8 mouse cellular contexts compared by ENCODE assay signal in the genomic region with DNA sequence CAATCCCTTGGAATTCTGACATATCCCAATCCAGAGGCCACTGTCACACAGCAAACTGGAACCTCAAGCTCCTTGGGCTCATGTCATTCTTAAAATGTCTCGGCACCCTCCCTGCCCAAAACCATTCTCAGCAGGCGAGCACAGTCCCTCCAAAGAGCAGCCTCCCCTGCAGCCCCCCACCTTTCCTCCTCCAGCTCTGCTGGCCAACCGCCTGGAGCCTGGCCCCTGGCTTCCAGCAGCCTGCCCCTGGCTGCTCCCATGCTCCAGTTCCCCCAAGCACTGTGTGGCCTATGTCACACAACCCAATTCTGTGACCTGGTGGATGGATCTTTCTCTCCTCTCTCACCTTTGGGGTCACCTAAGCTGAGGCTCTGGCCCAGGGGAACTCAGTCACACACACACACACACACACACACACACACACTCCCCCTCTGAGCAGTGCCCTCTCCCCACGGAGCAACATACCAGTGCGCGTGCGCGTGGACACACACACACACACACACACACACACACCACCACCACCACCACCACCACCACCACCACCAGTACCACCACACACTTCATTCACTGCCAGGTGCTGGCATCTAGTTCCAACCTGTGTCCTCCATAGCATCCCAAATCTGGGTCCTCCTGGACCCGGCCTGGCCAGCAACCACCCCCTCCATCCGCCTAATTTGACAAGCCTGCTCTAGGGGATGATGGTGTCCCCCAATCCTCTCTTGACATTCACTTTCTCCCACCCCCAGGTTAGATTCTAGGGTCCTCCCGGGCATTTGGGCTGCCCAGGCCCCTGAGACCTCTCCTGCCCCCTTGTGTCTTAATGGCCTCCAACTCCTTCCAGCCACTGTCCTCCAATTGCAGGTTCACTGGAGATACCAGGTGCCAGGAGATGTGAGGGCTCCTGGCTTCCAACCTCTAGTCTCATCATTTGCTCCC. TPM values are rescaled to one million over a fixed set of nuclear protein-coding genes. Genes with fewer than 3 reads are reported as not detected.
DNase-seq lines count a peak whose midpoint lies in the region; ATAC-seq and TF ChIP-seq lines count a peak whose summit lies in the region.

No protein-coding gene starts in this region.

- no peak overlapping the region for H3K27ac ChIP-seq in ES-Bruce4 (ENCODE audit: insufficient read depth, low read length)
- no peak overlapping the region for H3K27ac ChIP-seq in embryonic fibroblast, embryonic 13.5 days (ENCODE audit: insufficient read depth, low read length)
- H3K27ac ChIP-seq in limb, embryonic 14.5 days (replicated peaks; ENCODE audit: low read depth, low read length), result peak overlapping the region; percentile 48; the same call in 1 of the 2 replicates

- H3K4me1 ChIP-seq in ES-Bruce4 (ENCODE audit: control insufficient read depth, insufficient read depth, low read length), result peaks cover 2% of the 10 kb centered on the region
- H3K4me1 ChIP-seq in embryonic fibroblast, embryonic 13.5 days (ENCODE audit: control insufficient read depth, insufficient read depth, low read length), result no peaks in the 10 kb centered on the region
- peaks cover 19% of the 10 kb centered on the region for H3K4me1 ChIP-seq in limb, embryonic 14.5 days (ENCODE audit: control insufficient read depth, insufficient read depth, low read length)

- no peaks in the 10 kb centered on the region for H3K9me3 ChIP-seq in ES-Bruce4 (replicated peaks; ENCODE audit: control insufficient read depth, insufficient read depth, low read length, poor library complexity, severe bottlenecking)
- no peaks in the 10 kb centered on the region for H3K9me3 ChIP-seq in limb, embryonic 14.5 days (ENCODE audit: control insufficient read depth, low read length)

- no peak for TF ChIP-seq EP300 in ES-Bruce4 (IDR thresholded peaks at IDR 0.05; ENCODE audit: insufficient read depth, low read depth, low read length)

- H3K27me3 ChIP-seq in ES-Bruce4 (ENCODE audit: control insufficient read depth, insufficient read depth, low read length, poor library complexity, severe bottlenecking), result no peaks in the 10 kb centered on the region
- H3K27me3 ChIP-seq in limb, embryonic 14.5 days (ENCODE audit: control insufficient read depth, insufficient read depth, low read length), result no peaks in the 10 kb centered on the region

- peak; percentile 12; the same call in 1 of the 2 replicates for ATAC-seq in frontal cortex, adult (ENCODE audit: low TSS enrichment)
- 0 out of 2 replicates have a peak, but pooled peaks have one; percentile 3 for ATAC-seq in limb, embryonic 14.5 days (ENCODE audit: low FRiP score, low read depth)

- intact Hi-C loops in gastrocnemius, postnatal 36 days (cut with DNase I), result no loop called here

- H3K4me3 ChIP-seq in ES-Bruce4 (ENCODE audit: low read depth, low read length), result peak overlapping the region; percentile 78
- H3K4me3 ChIP-seq in embryonic fibroblast, embryonic 13.5 days (ENCODE audit: insufficient read depth, low read length), result peak overlapping the region; percentile 38; the same call in 1 of the 2 replicates
- peak overlapping the region; percentile 62 for H3K4me3 ChIP-seq in limb, embryonic 14.5 days (replicated peaks; ENCODE audit: low read length)

- peak; percentile 18 for TF ChIP-seq CTCF in ES-Bruce4 (IDR thresholded peaks at IDR 0.05; ENCODE audit: low read depth, low read length)
- no peak for TF ChIP-seq CTCF in embryonic fibroblast, embryonic 13.5 days (IDR thresholded peaks at IDR 0.05; ENCODE audit: borderline replicate concordance, insufficient read depth, low read length)

- DNase-seq in frontal cortex, postnatal 10 days (ENCODE audit: low spot score in 2 of 2), result no peak
- DNase-seq in limb, embryonic 14.5 days (ENCODE audit: low spot score), result no peak
- no peak for DNase-seq in thymus, adult 18-20 months
- no peak for DNase-seq in layer of hippocampus, adult 9-10 months (ENCODE audit: low spot score)
- DNase-seq in gastrocnemius, postnatal 36 days, result no peak

- peak overlapping the region; percentile 56 for H3K4me2 ChIP-seq in limb, embryonic 14.5 days (replicated peaks; ENCODE audit: low read depth, low read length, severe bottlenecking)

- no peak for TF ChIP-seq POLR2A in ES-Bruce4 (IDR thresholded peaks at IDR 0.05; ENCODE audit: insufficient read depth, low read length)
- TF ChIP-seq POLR2A in embryonic fibroblast, embryonic 13.5 days (IDR thresholded peaks at IDR 0.05; ENCODE audit: low read depth, low read length), result no peak
- no peak for TF ChIP-seq POLR2A in limb, embryonic 14.5 days (IDR thresholded peaks at IDR 0.05; ENCODE audit: borderline replicate concordance, extremely low read depth, insufficient read depth, insufficient read length)

- no peaks in the 10 kb centered on the region for H3K36me3 ChIP-seq in ES-Bruce4 (ENCODE audit: control insufficient read depth, insufficient read depth, low read length, poor library complexity, severe bottlenecking)
- 0 out of 2 replicates have a peak, but pooled peaks cover 4% of the 10 kb centered on the region for H3K36me3 ChIP-seq in limb, embryonic 14.5 days (ENCODE audit: control insufficient read depth, insufficient read depth, low read length)

- peak overlapping the region; percentile 61 for H3K9ac ChIP-seq in ES-Bruce4 (ENCODE audit: low read depth, poor library complexity, severe bottlenecking)
- H3K9ac ChIP-seq in limb, embryonic 14.5 days (ENCODE audit: low read depth, low read length, severe bottlenecking), result peak overlapping the region; percentile 70

- WGBS in limb, embryonic 14.5 days, result 46% methylated on average over 7 of the region's 11 CpGs

RNA-seq across cellular contexts. Expression of a gene that starts 0.6 kb away (rescaled TPM):
- polyA plus RNA-seq in ES-Bruce4 (2011; ENCODE audit: insufficient read depth, insufficient read length, low read depth, missing spikeins), result 122 and 126 TPM in 2 replicates
- 70.3 and 90.0 TPM in 2 replicates for polyA plus RNA-seq in embryonic fibroblast, embryonic 13.5 days (2011; ENCODE audit: insufficient read length, low read depth, missing spikeins)
- polyA plus RNA-seq in limb, embryonic 14.5 days (2012; rRNA removed), result 116 and 147 TPM in 2 replicates
- 38.8 and 41.0 TPM in 2 replicates for polyA plus RNA-seq in limb, embryonic 14.5 days (2014; fragmentation: Nextera tagmentation; extraction: Ambion mirVana)
- 10 to 100 TPM; 43.0 to 47.4 TPM for total RNA-seq in gastrocnemius, postnatal 36 days (2021)

RNA-seq across cellular contexts. Expression of a gene that starts 0.8 kb away (rescaled TPM):
- 6.9 and 8.5 TPM in 2 replicates for polyA plus RNA-seq in ES-Bruce4 (2011; ENCODE audit: insufficient read depth, insufficient read length, low read depth, missing spikeins)
- polyA plus RNA-seq in embryonic fibroblast, embryonic 13.5 days (2011; ENCODE audit: insufficient read length, low read depth, missing spikeins), result 1.8 and 4.4 TPM in 2 replicates
- polyA plus RNA-seq in limb, embryonic 14.5 days (2012; rRNA removed), result 43.9 and 52.1 TPM in 2 replicates
- polyA plus RNA-seq in limb, embryonic 14.5 days (2014; fragmentation: Nextera tagmentation; extraction: Ambion mirVana), result 4.0 and 6.3 TPM in 2 replicates
- 1 to 10 TPM in 1 of 2 experiments, under 1 TPM in 1; 0.64 to 1.1 TPM for total RNA-seq in gastrocnemius, postnatal 36 days (2021)

RNA-seq across cellular contexts. Expression of a gene that starts 23.1 kb away (rescaled TPM):
- 7.9 and 11.2 TPM in 2 replicates for polyA plus RNA-seq in ES-Bruce4 (2011; ENCODE audit: insufficient read depth, insufficient read length, low read depth, missing spikeins)
- 8.0 and 9.4 TPM in 2 replicates for polyA plus RNA-seq in embryonic fibroblast, embryonic 13.5 days (2011; ENCODE audit: insufficient read length, low read depth, missing spikeins)
- polyA plus RNA-seq in limb, embryonic 14.5 days (2012; rRNA removed), result 28.0 and 28.7 TPM in 2 replicates
- 14.3 and 16.5 TPM in 2 replicates for polyA plus RNA-seq in limb, embryonic 14.5 days (2014; fragmentation: Nextera tagmentation; extraction: Ambion mirVana)
- total RNA-seq in gastrocnemius, postnatal 36 days (2021), result 1 to 10 TPM; 5.5 to 5.6 TPM

RNA-seq across cellular contexts. Expression of a gene that starts 38.1 kb away (rescaled TPM):
- not detected in 2 replicates for polyA plus RNA-seq in ES-Bruce4 (2011; ENCODE audit: insufficient read depth, insufficient read length, low read depth, missing spikeins)
- not detected in 2 replicates for polyA plus RNA-seq in embryonic fibroblast, embryonic 13.5 days (2011; ENCODE audit: insufficient read length, low read depth, missing spikeins)
- 0.44 and 0.61 TPM in 2 replicates for polyA plus RNA-seq in limb, embryonic 14.5 days (2012; rRNA removed)
- polyA plus RNA-seq in limb, embryonic 14.5 days (2014; fragmentation: Nextera tagmentation; extraction: Ambion mirVana), result not detected in 2 replicates
- 1 to 10 TPM in 1 of 2 experiments, under 1 TPM in 1; 0.31 to 2.1 TPM for total RNA-seq in gastrocnemius, postnatal 36 days (2021)

RNA-seq across cellular contexts. Expression of a gene that starts 47.0 kb away (rescaled TPM):
- 49.1 and 51.7 TPM in 2 replicates for polyA plus RNA-seq in ES-Bruce4 (2011; ENCODE audit: insufficient read depth, insufficient read length, low read depth, missing spikeins)
- polyA plus RNA-seq in embryonic fibroblast, embryonic 13.5 days (2011; ENCODE audit: insufficient read length, low read depth, missing spikeins), result 29.3 and 33.8 TPM in 2 replicates
- 29.7 and 31.8 TPM in 2 replicates for polyA plus RNA-seq in limb, embryonic 14.5 days (2012; rRNA removed)
- 27.3 and 32.0 TPM in 2 replicates for polyA plus RNA-seq in limb, embryonic 14.5 days (2014; fragmentation: Nextera tagmentation; extraction: Ambion mirVana)
- total RNA-seq in gastrocnemius, postnatal 36 days (2021), result 10 to 100 TPM; 13.0 to 21.3 TPM
